Mouse (Mus musculus): ENCODE measurements around the gene Fstl3. TPM values are rescaled to one million over a fixed set of nuclear protein-coding genes. Genes with fewer than 3 reads are reported as not detected.

The Fstl3 gene
- polyA plus RNA-seq, 1 experiment from 2014 or later: 1.5 TPM

DNA sequence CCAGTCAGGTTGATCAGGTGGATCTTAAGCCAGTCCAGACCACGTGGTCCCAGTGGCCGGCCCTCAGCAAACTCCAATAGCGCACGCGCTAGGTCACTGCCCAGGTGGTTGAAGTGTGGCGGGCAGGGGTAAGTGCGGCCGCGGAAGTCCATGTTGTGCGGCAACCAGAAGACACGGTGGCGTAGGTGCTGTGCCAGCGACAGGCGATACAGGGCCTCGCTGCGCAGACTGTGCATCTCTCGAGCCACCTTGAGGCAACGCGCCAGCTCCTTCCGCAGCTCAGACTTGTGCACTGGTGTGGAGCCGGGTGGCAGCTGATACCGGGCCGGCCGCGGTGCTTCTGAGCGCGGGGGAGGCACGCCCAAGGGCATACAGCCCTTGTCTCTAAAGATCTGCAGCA, 37.8 kb upstream of the Fstl3 start:
- peaks cover 34% of the 10 kb centered on the region for H3K36me3 ChIP-seq (ENCODE audit: control insufficient read depth, insufficient read depth, low read length)
- H3K9ac ChIP-seq (ENCODE audit: low read depth, low read length): no peak overlapping the region
- no peak for DNase-seq (ENCODE audit: low spot score)
- 97% methylated on average over 28 of the region's 28 CpGs for WGBS
- H3K4me2 ChIP-seq (replicated peaks; ENCODE audit: low read depth, low read length): no peak overlapping the region
- H3K4me1 ChIP-seq (replicated peaks; ENCODE audit: control insufficient read depth, insufficient read depth, low read length): no peaks in the 10 kb centered on the region
- H3K9me3 ChIP-seq (ENCODE audit: control insufficient read depth, low read length): no peaks in the 10 kb centered on the region
- H3K27me3 ChIP-seq (ENCODE audit: control insufficient read depth, insufficient read depth, low read length): peaks cover 7% of the 10 kb centered on the region
- ATAC-seq (ENCODE audit: low FRiP score): no peak
- no peak overlapping the region for H3K4me3 ChIP-seq (ENCODE audit: low read depth, low read length)
- H3K27ac ChIP-seq (ENCODE audit: low read depth, low read length): no peak overlapping the region

- Histone ChIP-seq H3K9me3 (ENCODE audit: control insufficient read depth, low read length) (no peaks in the 10 kb centered on the region), H3K27ac (ENCODE audit: low read depth, low read length) (no peak overlapping the region), H3K4me1 (replicated peaks; ENCODE audit: control insufficient read depth, insufficient read depth, low read length) (no peaks in the 10 kb centered on the region), H3K36me3 (ENCODE audit: control insufficient read depth, insufficient read depth, low read length) (peaks cover 34% of the 10 kb centered on the region), H3K27me3 (ENCODE audit: control insufficient read depth, insufficient read depth, low read length) (no peaks in the 10 kb centered on the region; the same call in 1 of the 2 replicates), H3K9ac (ENCODE audit: low read depth, low read length) (no peak overlapping the region), H3K4me2 (replicated peaks; ENCODE audit: low read depth, low read length) (no peak overlapping the region), H3K4me3 (ENCODE audit: low read depth, low read length) (no peak overlapping the region)
- ATAC-seq (ENCODE audit: low FRiP score): 0 out of 2 replicates have a peak, but pooled peaks have one; percentile 6
- WGBS: 70% methylated on average over 11 of the region's 11 CpGs
- DNase-seq (ENCODE audit: low spot score): peak; percentile 43
Observed at GRCm38 (mm10) chr10:79740863-79741262, 36.2 kb upstream of the Fstl3 start.

DNA sequence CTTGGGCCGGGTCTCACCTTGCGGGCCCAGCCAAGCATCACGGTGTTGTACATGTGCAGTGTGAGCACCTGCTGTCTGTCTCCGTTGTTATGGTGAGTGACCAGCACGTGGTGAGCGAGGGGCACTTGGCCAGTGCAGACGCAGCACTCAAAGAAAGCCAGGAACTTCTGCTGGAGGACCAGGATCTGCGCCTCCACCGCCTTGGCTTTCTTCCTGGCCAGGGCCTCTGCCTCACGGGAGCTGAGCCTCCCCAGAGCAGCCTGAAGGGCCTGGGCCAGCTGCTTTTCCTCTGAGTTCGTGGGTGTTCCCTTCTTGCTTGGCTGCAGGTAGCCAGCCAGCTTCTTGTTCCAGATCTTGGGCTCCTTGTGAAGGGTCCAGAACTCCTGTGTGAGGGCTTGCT, 33.9 kb upstream of the Fstl3 start:
- ATAC-seq (ENCODE audit: low FRiP score) (no peak), DNase-seq (ENCODE audit: low spot score) (no peak)
- H3K4me3 ChIP-seq (ENCODE audit: low read depth, low read length): no peak overlapping the region
- H3K36me3 ChIP-seq (ENCODE audit: control insufficient read depth, insufficient read depth, low read length): peaks cover 23% of the 10 kb centered on the region
- 90% methylated on average over 11 of the region's 11 CpGs for WGBS
- H3K27ac ChIP-seq (ENCODE audit: low read depth, low read length): no peak overlapping the region
- no peaks in the 10 kb centered on the region for H3K27me3 ChIP-seq (ENCODE audit: control insufficient read depth, insufficient read depth, low read length)
- no peaks in the 10 kb centered on the region for H3K4me1 ChIP-seq (replicated peaks; ENCODE audit: control insufficient read depth, insufficient read depth, low read length)
- H3K4me2 ChIP-seq (replicated peaks; ENCODE audit: low read depth, low read length): no peak overlapping the region
- no peaks in the 10 kb centered on the region for H3K9me3 ChIP-seq (ENCODE audit: control insufficient read depth, low read length)
- no peak overlapping the region for H3K9ac ChIP-seq (ENCODE audit: low read depth, low read length)

GRCm38 (mm10) chr10:79743650-79744365, 33.3 kb upstream of the Fstl3 start:
- Histone ChIP-seq H3K9me3 (ENCODE audit: control insufficient read depth, low read length) (no peaks in the 10 kb centered on the region), H3K36me3 (ENCODE audit: control insufficient read depth, insufficient read depth, low read length) (peaks cover 20% of the 10 kb centered on the region), H3K9ac (ENCODE audit: low read depth, low read length) (no peak overlapping the region), H3K4me3 (ENCODE audit: low read depth, low read length) (no peak overlapping the region), H3K4me1 (replicated peaks; ENCODE audit: control insufficient read depth, insufficient read depth, low read length) (no peaks in the 10 kb centered on the region), H3K27ac (ENCODE audit: low read depth, low read length) (no peak overlapping the region), H3K27me3 (ENCODE audit: control insufficient read depth, insufficient read depth, low read length) (no peaks in the 10 kb centered on the region), H3K4me2 (replicated peaks; ENCODE audit: low read depth, low read length) (no peak overlapping the region)
- DNase-seq (ENCODE audit: low spot score): no peak
- no peak for ATAC-seq (ENCODE audit: low FRiP score)
- WGBS: 94% methylated on average over 15 of the region's 15 CpGs

GRCm38 (mm10) chr10:79745411-79745810, 31.7 kb upstream of the Fstl3 start:
- no peak overlapping the region for H3K27ac ChIP-seq (ENCODE audit: low read depth, low read length)
- peaks cover 4% of the 10 kb centered on the region; the same call in 1 of the 2 replicates for H3K36me3 ChIP-seq (ENCODE audit: control insufficient read depth, insufficient read depth, low read length)
- ATAC-seq (ENCODE audit: low FRiP score): no peak
- 87% methylated on average over 3 of the region's 3 CpGs for WGBS
- H3K9me3 ChIP-seq (ENCODE audit: control insufficient read depth, low read length): no peaks in the 10 kb centered on the region
- H3K4me2 ChIP-seq (replicated peaks; ENCODE audit: low read depth, low read length): peak overlapping the region; percentile 63
- H3K9ac ChIP-seq (ENCODE audit: low read depth, low read length): no peak overlapping the region
- no peak for DNase-seq (ENCODE audit: low spot score)
- H3K4me1 ChIP-seq (replicated peaks; ENCODE audit: control insufficient read depth, insufficient read depth, low read length): no peaks in the 10 kb centered on the region
- peak overlapping the region; percentile 62; the same call in 1 of the 2 replicates for H3K4me3 ChIP-seq (ENCODE audit: low read depth, low read length)
- no peaks in the 10 kb centered on the region for H3K27me3 ChIP-seq (ENCODE audit: control insufficient read depth, insufficient read depth, low read length)

- peak within 1 kb of the TSS; percentile 63 for H3K4me2 ChIP-seq (replicated peaks; ENCODE audit: low read depth, low read length)
- no peaks in the 10 kb centered on the region for H3K4me1 ChIP-seq (replicated peaks; ENCODE audit: control insufficient read depth, insufficient read depth, low read length)
- no peaks in the 10 kb centered on the region for H3K27me3 ChIP-seq (ENCODE audit: control insufficient read depth, insufficient read depth, low read length)
- no peak within 1 kb of the TSS for H3K27ac ChIP-seq (ENCODE audit: low read depth, low read length)
- no peaks in the 10 kb centered on the region for H3K36me3 ChIP-seq (ENCODE audit: control insufficient read depth, insufficient read depth, low read length)
- H3K9ac ChIP-seq (ENCODE audit: low read depth, low read length): peak within 1 kb of the TSS; percentile 68
- DNase-seq (ENCODE audit: low spot score) (peak; percentile 98), ATAC-seq (ENCODE audit: low FRiP score) (peak; percentile 96)
- 4% methylated on average over 38 of the region's 38 CpGs for WGBS
- H3K4me3 ChIP-seq (ENCODE audit: low read depth, low read length): peak within 1 kb of the TSS; percentile 62
- H3K9me3 ChIP-seq (ENCODE audit: control insufficient read depth, low read length): no peaks in the 10 kb centered on the region
Observed at GRCm38 (mm10) chr10:79745898-79746773, 30.9 kb upstream of the Fstl3 start, which contains the start of gene Polrmt. Polrmt (minus strand) TSS chr10:79746581.

GRCm38 (mm10) chr10:79746774-79747151, 30.3 kb upstream of the Fstl3 start:
- no peaks in the 10 kb centered on the region for H3K27me3 ChIP-seq (ENCODE audit: control insufficient read depth, insufficient read depth, low read length)
- H3K4me1 ChIP-seq (replicated peaks; ENCODE audit: control insufficient read depth, insufficient read depth, low read length): no peaks in the 10 kb centered on the region
- 0 out of 2 replicates have a peak overlapping the region, but pooled peaks have one; percentile 10 for H3K4me3 ChIP-seq (ENCODE audit: low read depth, low read length)
- peak; percentile 66; the same call in 1 of the 2 replicates for ATAC-seq (ENCODE audit: low FRiP score)
- no peak overlapping the region; the same call in 1 of the 2 replicates for H3K9ac ChIP-seq (ENCODE audit: low read depth, low read length)
- H3K4me2 ChIP-seq (replicated peaks; ENCODE audit: low read depth, low read length): peak overlapping the region; percentile 39
- H3K36me3 ChIP-seq (ENCODE audit: control insufficient read depth, insufficient read depth, low read length): no peaks in the 10 kb centered on the region
- no peak for DNase-seq (ENCODE audit: low spot score)
- 26% methylated on average over 6 of the region's 6 CpGs for WGBS
- H3K27ac ChIP-seq (ENCODE audit: low read depth, low read length): no peak overlapping the region
- no peaks in the 10 kb centered on the region for H3K9me3 ChIP-seq (ENCODE audit: control insufficient read depth, low read length)

GRCm38 (mm10) chr10:79748496-79748895, 28.6 kb upstream of the Fstl3 start:
- Histone ChIP-seq H3K9ac (ENCODE audit: low read depth, low read length) (no peak overlapping the region), H3K9me3 (ENCODE audit: control insufficient read depth, low read length) (no peaks in the 10 kb centered on the region), H3K36me3 (ENCODE audit: control insufficient read depth, insufficient read depth, low read length) (no peaks in the 10 kb centered on the region), H3K4me1 (replicated peaks; ENCODE audit: control insufficient read depth, insufficient read depth, low read length) (no peaks in the 10 kb centered on the region), H3K4me2 (replicated peaks; ENCODE audit: low read depth, low read length) (no peak overlapping the region), H3K27me3 (ENCODE audit: control insufficient read depth, insufficient read depth, low read length) (no peaks in the 10 kb centered on the region), H3K27ac (ENCODE audit: low read depth, low read length) (no peak overlapping the region), H3K4me3 (ENCODE audit: low read depth, low read length) (no peak overlapping the region)
- WGBS: 80% methylated on average over 6 of the region's 6 CpGs
- ATAC-seq (ENCODE audit: low FRiP score) (no peak), DNase-seq (ENCODE audit: low spot score) (no peak)

Measured in hindbrain, embryonic 11.5 days (tissue).